11 mouse cellular contexts compared by ENCODE assay signal in genomic region chr15:97001416-97001815, GRCm38 (mm10). TPM values are rescaled to one million over a fixed set of nuclear protein-coding genes. Genes with fewer than 3 reads are reported as not detected.
DNase-seq lines count a peak whose midpoint lies in the region; ATAC-seq and TF ChIP-seq lines count a peak whose summit lies in the region.
"Had no signal": no experiment of that assay in that cellular context is flagged by ENCODE, and none has a peak within 500 bp of the region (broad histone marks: within the 10 kb centered on the region; RNA-seq: fewer than 3 reads in every experiment).

No protein-coding gene starts in this region.

- no peak overlapping the region for H3K9ac ChIP-seq in hindbrain, embryonic 12.5 days
- H3K9ac ChIP-seq in hindbrain, embryonic 13.5 days: no peak overlapping the region
- no peak overlapping the region for H3K9ac ChIP-seq in embryonic facial prominence, embryonic 14.5 days (ENCODE audit: low read depth, low read length)
- no peak overlapping the region for H3K9ac ChIP-seq in limb, embryonic 14.5 days (ENCODE audit: low read depth, low read length, severe bottlenecking)

- peak; percentile 55 for DNase-seq in embryonic facial prominence, embryonic 14.5 days (ENCODE audit: low spot score)
- DNase-seq in limb, embryonic 14.5 days (ENCODE audit: low spot score): peak; percentile 12
- DNase-seq in cerebellum, postnatal 4 days (ENCODE audit: low spot score in 2 of 2): no peak
- DNase-seq in layer of hippocampus, postnatal 36 days: no peak
- no peak for DNase-seq in spleen, postnatal 36 days (ENCODE audit: low spot score in 2 of 2)
- DNase-seq: adrenal gland, postnatal 10 days; thymus, adult 18-20 months had no signal

- no peaks in the 10 kb centered on the region for H3K27me3 ChIP-seq in hindbrain, embryonic 12.5 days
- H3K27me3 ChIP-seq in hindbrain, embryonic 13.5 days: no peaks in the 10 kb centered on the region
- H3K27me3 ChIP-seq in embryonic facial prominence, embryonic 14.5 days (replicated peaks; ENCODE audit: control insufficient read depth, insufficient read depth, low read length): no peaks in the 10 kb centered on the region
- no peaks in the 10 kb centered on the region for H3K27me3 ChIP-seq in limb, embryonic 14.5 days (ENCODE audit: control insufficient read depth, insufficient read depth, low read length)

- no peak overlapping the region for H3K4me2 ChIP-seq in hindbrain, embryonic 12.5 days (replicated peaks)
- no peak overlapping the region for H3K4me2 ChIP-seq in hindbrain, embryonic 13.5 days
- H3K4me2 ChIP-seq in embryonic facial prominence, embryonic 14.5 days (ENCODE audit: low read depth, low read length): 0 out of 2 replicates have a peak overlapping the region, but pooled peaks have one; percentile 38
- H3K4me2 ChIP-seq in limb, embryonic 14.5 days (replicated peaks; ENCODE audit: low read depth, low read length, severe bottlenecking): peak overlapping the region; percentile 5; the same call in 1 of the 2 replicates

- WGBS in hindbrain, embryonic 12.5 days: 58% methylated on average over 12 of the region's 12 CpGs
- WGBS in hindbrain, embryonic 13.5 days: 62% methylated on average over 12 of the region's 12 CpGs
- WGBS in embryonic facial prominence, embryonic 14.5 days: 36% methylated on average over 12 of the region's 12 CpGs
- 25% methylated on average over 12 of the region's 12 CpGs for WGBS in limb, embryonic 14.5 days

- TF ChIP-seq POLR2A in limb, embryonic 14.5 days (IDR thresholded peaks at IDR 0.05; ENCODE audit: borderline replicate concordance, extremely low read depth, insufficient read depth, insufficient read length): no peak

- no peak overlapping the region for H3K4me3 ChIP-seq in hindbrain, embryonic 12.5 days
- no peak overlapping the region for H3K4me3 ChIP-seq in hindbrain, embryonic 13.5 days
- no peak overlapping the region for H3K4me3 ChIP-seq in brown adipose tissue, adult 24 weeks (ENCODE audit: insufficient read depth, low read depth, low read length)
- H3K4me3 ChIP-seq in embryonic facial prominence, embryonic 14.5 days (ENCODE audit: low read depth, low read length): no peak overlapping the region
- H3K4me3 ChIP-seq in limb, embryonic 14.5 days (replicated peaks; ENCODE audit: low read length): no peak overlapping the region

- H3K36me3 ChIP-seq in hindbrain, embryonic 12.5 days: no peaks in the 10 kb centered on the region
- no peaks in the 10 kb centered on the region for H3K36me3 ChIP-seq in hindbrain, embryonic 13.5 days
- peaks cover 19% of the 10 kb centered on the region for H3K36me3 ChIP-seq in embryonic facial prominence, embryonic 14.5 days (ENCODE audit: control insufficient read depth, insufficient read depth, low read length)
- H3K36me3 ChIP-seq in limb, embryonic 14.5 days (ENCODE audit: control insufficient read depth, insufficient read depth, low read length): peaks cover 26% of the 10 kb centered on the region; the same call in 1 of the 2 replicates

- H3K27ac ChIP-seq in hindbrain, embryonic 12.5 days: peak overlapping the region; percentile 60
- no peak overlapping the region for H3K27ac ChIP-seq in hindbrain, embryonic 13.5 days
- H3K27ac ChIP-seq in brown adipose tissue, adult 24 weeks (replicated peaks; ENCODE audit: low read depth, low read length): peak overlapping the region; percentile 69
- H3K27ac ChIP-seq in embryonic facial prominence, embryonic 14.5 days (replicated peaks; ENCODE audit: low read depth, low read length): peak overlapping the region; percentile 89
- H3K27ac ChIP-seq in limb, embryonic 14.5 days (replicated peaks; ENCODE audit: low read depth, low read length): peak overlapping the region; percentile 90
- H3K27ac ChIP-seq: macrophage had no signal

- no peak for ATAC-seq in hindbrain, embryonic 12.5 days (ENCODE audit: low FRiP score)
- no peak for ATAC-seq in hindbrain, embryonic 13.5 days (ENCODE audit: low FRiP score)
- ATAC-seq in embryonic facial prominence, embryonic 14.5 days (ENCODE audit: low read depth): no peak
- 0 out of 2 replicates have a peak, but pooled peaks have one; percentile 16 for ATAC-seq in limb, embryonic 14.5 days (ENCODE audit: low FRiP score, low read depth)

- peaks cover 3% of the 10 kb centered on the region; the same call in 1 of the 2 replicates for H3K4me1 ChIP-seq in hindbrain, embryonic 12.5 days
- peaks cover 4% of the 10 kb centered on the region; the same call in 1 of the 2 replicates for H3K4me1 ChIP-seq in hindbrain, embryonic 13.5 days (replicated peaks)
- peaks cover 16% of the 10 kb centered on the region for H3K4me1 ChIP-seq in brown adipose tissue, adult 24 weeks (ENCODE audit: control insufficient read depth, insufficient read depth, insufficient read length, low read length)
- H3K4me1 ChIP-seq in embryonic facial prominence, embryonic 14.5 days (ENCODE audit: control insufficient read depth, insufficient read depth, low read length): peaks cover 35% of the 10 kb centered on the region
- H3K4me1 ChIP-seq in limb, embryonic 14.5 days (ENCODE audit: control insufficient read depth, insufficient read depth, low read length): peaks cover 57% of the 10 kb centered on the region

- H3K9me3 ChIP-seq in hindbrain, embryonic 12.5 days (replicated peaks): no peaks in the 10 kb centered on the region
- no peaks in the 10 kb centered on the region for H3K9me3 ChIP-seq in hindbrain, embryonic 13.5 days
- H3K9me3 ChIP-seq in embryonic facial prominence, embryonic 14.5 days (ENCODE audit: control insufficient read depth, low read length): no peaks in the 10 kb centered on the region
- H3K9me3 ChIP-seq in limb, embryonic 14.5 days (ENCODE audit: control insufficient read depth, low read length): no peaks in the 10 kb centered on the region

RNA-seq across cellular contexts. Expression of gene Slc38a4, which starts 54.3 kb away (rescaled TPM):
- polyA plus RNA-seq in hindbrain, embryonic 12.5 days (2016; fragmentation: Nextera tagmentation; extraction: Ambion mirVana): 29.1 and 37.5 TPM in 2 replicates
- polyA plus RNA-seq in hindbrain, embryonic 13.5 days (2015; fragmentation: Nextera tagmentation; extraction: Ambion mirVana): 5.1 and 6.2 TPM in 2 replicates
- 0.75 and 1.4 TPM in 2 replicates for polyA plus RNA-seq in brown adipose tissue, adult 24 weeks (2012; ENCODE audit: insufficient read depth, insufficient read length, missing spikeins)
- polyA plus RNA-seq in embryonic facial prominence, embryonic 14.5 days (2014; fragmentation: Nextera tagmentation; extraction: Ambion mirVana): 89.0 and 93.5 TPM in 2 replicates
- 80.0 and 101 TPM in 2 replicates for polyA plus RNA-seq in limb, embryonic 14.5 days (2012; rRNA removed)
- polyA plus RNA-seq in limb, embryonic 14.5 days (2014; fragmentation: Nextera tagmentation; extraction: Ambion mirVana): 111 and 118 TPM in 2 replicates
- total RNA-seq in layer of hippocampus, postnatal 36 days (2021): under 1 TPM; 0.46 to 0.67 TPM
- polyA plus RNA-seq: macrophage had no signal

Comparison
In these comparisons a context has a peak if more than half of its experiments do, and no peak if none do; other contexts are left out.
1. H3K4me2 ChIP-seq: peak in embryonic facial prominence, embryonic 14.5 days (single experiment) and limb, embryonic 14.5 days (single experiment); none in hindbrain, embryonic 12.5 days (single experiment) and hindbrain, embryonic 13.5 days (single experiment).
2. DNase-seq: peak in embryonic facial prominence, embryonic 14.5 days (single experiment) and limb, embryonic 14.5 days (single experiment); none in cerebellum, postnatal 4 days (0 of 2), layer of hippocampus, postnatal 36 days (0 of 2) and spleen, postnatal 36 days (0 of 2).